Mouse (Mus musculus): Measurements from ENCODE around the gene Ralbp1. TPM values are rescaled to one million over a fixed set of nuclear protein-coding genes. Genes with fewer than 3 reads are reported as not detected.

The Ralbp1 gene
- polyA plus RNA-seq, 1 experiment from 2014 or later: 155 TPM

DNA sequence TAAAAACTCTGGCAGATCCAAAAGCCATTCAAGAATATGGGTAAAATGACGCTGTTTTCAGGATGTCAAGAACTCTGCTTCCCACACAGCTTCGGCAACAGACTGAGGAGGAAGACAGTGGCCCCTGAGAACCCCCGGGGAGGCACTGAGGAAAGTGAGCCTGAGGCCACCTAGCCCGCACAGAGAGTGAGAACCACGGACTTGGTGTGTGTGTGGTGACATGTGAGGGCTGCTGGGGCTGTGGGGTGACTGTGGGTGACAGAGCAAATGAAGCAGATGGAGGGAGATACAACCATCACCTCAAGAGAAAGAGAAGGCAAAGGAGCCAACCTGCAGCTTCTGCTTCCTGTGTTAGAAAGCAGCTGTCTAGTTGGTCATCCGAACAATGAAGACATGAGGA is 13.5 kb downstream of the Ralbp1 start:
- no peak overlapping the region for H3K4me2 ChIP-seq (replicated peaks; ENCODE audit: low read depth, low read length)
- H3K27me3 ChIP-seq (replicated peaks; ENCODE audit: insufficient read depth, low read length): no peaks in the 10 kb centered on the region
- peak overlapping the region; percentile 47; the same call in 1 of the 2 replicates for H3K27ac ChIP-seq (ENCODE audit: low read length)
- H3K36me3 ChIP-seq (ENCODE audit: insufficient read depth, low read length): no peaks in the 10 kb centered on the region
- ATAC-seq (no peak), DNase-seq (ENCODE audit: low spot score) (no peak)
- WGBS: 42% methylated on average over 6 of the region's 6 CpGs
- H3K9me3 ChIP-seq (ENCODE audit: low read length): no peaks in the 10 kb centered on the region
- no peaks in the 10 kb centered on the region; the same call in 1 of the 2 replicates for H3K4me1 ChIP-seq (ENCODE audit: insufficient read depth, low read depth, low read length)
- H3K9ac ChIP-seq (replicated peaks; ENCODE audit: low read depth): no peak overlapping the region
- TF ChIP-seq EP300 (IDR thresholded peaks at IDR 0.05): no peak
- no peak for TF ChIP-seq CTCF (IDR thresholded peaks at IDR 0.05)
- no peak overlapping the region for H3K4me3 ChIP-seq (ENCODE audit: low read depth, low read length)

GRCm38 (mm10) chr17:65871641-65872041 is 14.0 kb downstream of the Ralbp1 start:
- Histone ChIP-seq H3K4me2 (replicated peaks; ENCODE audit: low read depth, low read length) (no peak overlapping the region), H3K4me3 (ENCODE audit: low read depth, low read length) (no peak overlapping the region), H3K36me3 (ENCODE audit: insufficient read depth, low read length) (no peaks in the 10 kb centered on the region), H3K27ac (ENCODE audit: low read length) (peak overlapping the region; percentile 47; the same call in 1 of the 2 replicates), H3K27me3 (replicated peaks; ENCODE audit: insufficient read depth, low read length) (no peaks in the 10 kb centered on the region), H3K4me1 (ENCODE audit: insufficient read depth, low read depth, low read length) (no peaks in the 10 kb centered on the region; the same call in 1 of the 2 replicates), H3K9ac (replicated peaks; ENCODE audit: low read depth) (no peak overlapping the region), H3K9me3 (ENCODE audit: low read length) (no peaks in the 10 kb centered on the region)
- WGBS: 17% methylated on average over 5 of the region's 5 CpGs
- no peak for TF ChIP-seq CTCF (IDR thresholded peaks at IDR 0.05)
- no peak for TF ChIP-seq EP300 (IDR thresholded peaks at IDR 0.05)
- ATAC-seq (0 out of 2 replicates have a peak, but pooled peaks have one; percentile 20), DNase-seq (ENCODE audit: low spot score) (no peak)

- Histone ChIP-seq H3K9ac (replicated peaks; ENCODE audit: low read depth) (no peak overlapping the region), H3K9me3 (ENCODE audit: low read length) (no peaks in the 10 kb centered on the region), H3K4me1 (ENCODE audit: insufficient read depth, low read depth, low read length) (no peaks in the 10 kb centered on the region; the same call in 1 of the 2 replicates), H3K27ac (ENCODE audit: low read length) (no peak overlapping the region), H3K27me3 (replicated peaks; ENCODE audit: insufficient read depth, low read length) (no peaks in the 10 kb centered on the region), H3K4me2 (replicated peaks; ENCODE audit: low read depth, low read length) (no peak overlapping the region), H3K4me3 (ENCODE audit: low read depth, low read length) (no peak overlapping the region), H3K36me3 (ENCODE audit: insufficient read depth, low read length) (no peaks in the 10 kb centered on the region)
- 28% methylated on average over 4 of the region's 4 CpGs for WGBS
- ATAC-seq (peak; percentile 54), DNase-seq (ENCODE audit: low spot score) (peak; percentile 74)
- no peak for TF ChIP-seq EP300 (IDR thresholded peaks at IDR 0.05)
- peak; percentile 85 for TF ChIP-seq CTCF (IDR thresholded peaks at IDR 0.05)
Observed at GRCm38 (mm10) chr17:65870146-65870545, 15.5 kb downstream of the Ralbp1 start.

GRCm38 (mm10) chr17:65869720-65870119 is 15.9 kb downstream of the Ralbp1 start:
- Histone ChIP-seq H3K27me3 (replicated peaks; ENCODE audit: insufficient read depth, low read length) (no peaks in the 10 kb centered on the region), H3K9me3 (ENCODE audit: low read length) (no peaks in the 10 kb centered on the region), H3K4me2 (replicated peaks; ENCODE audit: low read depth, low read length) (no peak overlapping the region), H3K4me1 (ENCODE audit: insufficient read depth, low read depth, low read length) (no peaks in the 10 kb centered on the region; the same call in 1 of the 2 replicates), H3K36me3 (ENCODE audit: insufficient read depth, low read length) (no peaks in the 10 kb centered on the region), H3K27ac (ENCODE audit: low read length) (no peak overlapping the region), H3K4me3 (ENCODE audit: low read depth, low read length) (no peak overlapping the region), H3K9ac (replicated peaks; ENCODE audit: low read depth) (no peak overlapping the region)
- TF ChIP-seq CTCF (IDR thresholded peaks at IDR 0.05) (no peak), EP300 (IDR thresholded peaks at IDR 0.05) (no peak)
- 84% methylated on average over 10 of the region's 10 CpGs for whole genome bisulfite sequencing
- DNase-seq (ENCODE audit: low spot score) (no peak), ATAC-seq (no peak)

DNA sequence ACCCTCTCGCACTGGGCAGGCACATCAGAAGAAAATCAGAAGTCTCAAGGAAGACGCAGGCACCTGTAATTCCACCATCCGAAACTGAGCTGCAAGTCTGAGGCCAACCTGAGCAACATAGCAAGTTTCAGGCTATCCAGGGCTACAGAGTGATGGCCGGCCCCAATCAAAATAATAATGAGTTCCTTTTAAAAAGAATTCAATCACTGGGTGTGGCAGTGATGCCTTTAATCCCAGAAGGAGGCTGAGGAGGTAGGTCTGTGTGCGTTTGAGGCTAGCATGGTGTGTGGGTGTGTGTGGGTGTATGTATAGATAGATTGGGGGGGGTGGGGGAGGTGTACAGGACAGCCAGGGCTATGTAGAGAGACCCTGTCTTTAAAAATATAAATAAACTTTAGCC is 17.6 kb downstream of the Ralbp1 start:
- Histone ChIP-seq H3K4me1 (ENCODE audit: insufficient read depth, low read depth, low read length) (no peaks in the 10 kb centered on the region; the same call in 1 of the 2 replicates), H3K36me3 (ENCODE audit: insufficient read depth, low read length) (peaks cover 10% of the 10 kb centered on the region; the same call in 1 of the 2 replicates), H3K9ac (replicated peaks; ENCODE audit: low read depth) (no peak overlapping the region), H3K27ac (ENCODE audit: low read length) (no peak overlapping the region), H3K4me3 (ENCODE audit: low read depth, low read length) (no peak overlapping the region), H3K27me3 (replicated peaks; ENCODE audit: insufficient read depth, low read length) (no peaks in the 10 kb centered on the region), H3K4me2 (replicated peaks; ENCODE audit: low read depth, low read length) (no peak overlapping the region), H3K9me3 (ENCODE audit: low read length) (no peaks in the 10 kb centered on the region)
- TF ChIP-seq CTCF (IDR thresholded peaks at IDR 0.05) (no peak), EP300 (IDR thresholded peaks at IDR 0.05) (no peak)
- ATAC-seq: no peak
- 93% methylated on average over 5 of the region's 5 CpGs for WGBS
- DNase-seq (ENCODE audit: low spot score): no peak

GRCm38 (mm10) chr17:65866201-65866600 is 19.4 kb downstream of the Ralbp1 start:
- Histone ChIP-seq H3K9me3 (ENCODE audit: low read length) (no peaks in the 10 kb centered on the region), H3K27ac (ENCODE audit: low read length) (no peak overlapping the region), H3K27me3 (replicated peaks; ENCODE audit: insufficient read depth, low read length) (no peaks in the 10 kb centered on the region), H3K36me3 (ENCODE audit: insufficient read depth, low read length) (peaks cover 10% of the 10 kb centered on the region; the same call in 1 of the 2 replicates), H3K4me2 (replicated peaks; ENCODE audit: low read depth, low read length) (no peak overlapping the region), H3K4me3 (ENCODE audit: low read depth, low read length) (no peak overlapping the region), H3K9ac (replicated peaks; ENCODE audit: low read depth) (no peak overlapping the region), H3K4me1 (ENCODE audit: insufficient read depth, low read depth, low read length) (no peaks in the 10 kb centered on the region)
- DNase-seq (ENCODE audit: low spot score): no peak
- 57% methylated on average over 3 of the region's 3 CpGs for WGBS
- no peak for ATAC-seq
- no peak for TF ChIP-seq EP300 (IDR thresholded peaks at IDR 0.05)
- TF ChIP-seq CTCF (IDR thresholded peaks at IDR 0.05): no peak

DNA sequence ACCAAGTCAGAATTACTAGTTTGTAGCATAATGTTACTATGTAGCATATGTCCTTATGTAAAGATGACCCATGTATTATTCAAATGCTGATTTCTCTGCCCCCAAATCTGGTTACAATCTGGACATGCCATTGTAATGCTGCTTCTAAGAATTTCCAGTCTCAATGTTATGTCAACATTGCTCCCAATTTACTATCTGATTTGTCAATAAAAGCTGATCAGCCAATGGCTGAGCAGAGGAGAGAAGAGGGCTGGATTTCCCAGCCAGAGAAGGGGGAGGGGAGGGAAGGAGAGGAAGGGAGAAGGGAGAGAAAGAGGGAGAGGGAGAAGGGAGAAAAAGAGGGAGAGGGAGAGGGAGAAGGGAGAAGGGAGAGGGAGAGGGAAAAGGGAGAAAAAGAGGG is 20.3 kb downstream of the Ralbp1 start:
- Histone ChIP-seq H3K27me3 (replicated peaks; ENCODE audit: insufficient read depth, low read length) (no peaks in the 10 kb centered on the region), H3K36me3 (ENCODE audit: insufficient read depth, low read length) (peaks cover 10% of the 10 kb centered on the region; the same call in 1 of the 2 replicates), H3K4me1 (ENCODE audit: insufficient read depth, low read depth, low read length) (no peaks in the 10 kb centered on the region), H3K4me3 (ENCODE audit: low read depth, low read length) (no peak overlapping the region), H3K9ac (replicated peaks; ENCODE audit: low read depth) (no peak overlapping the region), H3K9me3 (ENCODE audit: low read length) (no peaks in the 10 kb centered on the region), H3K27ac (ENCODE audit: low read length) (no peak overlapping the region), H3K4me2 (replicated peaks; ENCODE audit: low read depth, low read length) (no peak overlapping the region)
- no peak for ATAC-seq
- no peak for DNase-seq (ENCODE audit: low spot score)
- TF ChIP-seq CTCF (IDR thresholded peaks at IDR 0.05) (no peak), EP300 (IDR thresholded peaks at IDR 0.05) (no peak)
